Mouse (Mus musculus): ENCODE results near the gene Pcsk7.

Pcsk7 gene

DNA sequence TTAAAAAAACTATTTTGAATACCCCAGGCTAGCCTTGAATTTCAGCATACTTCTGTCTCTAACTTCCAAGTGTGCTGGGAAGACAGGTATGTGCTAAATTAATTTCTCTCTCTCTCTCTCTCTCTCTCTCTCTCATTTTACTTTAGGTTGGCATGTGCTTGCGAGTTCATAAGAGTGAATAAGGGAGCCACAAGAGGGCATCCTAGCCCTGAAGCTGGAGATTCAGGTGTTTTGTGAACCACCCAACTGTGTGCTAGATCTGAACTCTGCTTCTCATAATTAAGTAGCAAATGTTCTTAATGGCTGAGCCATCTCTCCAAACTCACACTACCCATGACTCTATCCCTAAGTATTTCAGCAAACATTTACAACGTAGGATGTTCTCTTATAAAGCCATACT is 70.6 kb downstream of the Pcsk7 start:
- no peak for DNase-seq

Data from cerebellum, adult 9-10 months (tissue).